Mouse (Mus musculus) embryonic fibroblast, embryonic 13.5 days (primary cell): ENCODE measurements around the gene Ldhal6b. TPM values are rescaled to one million over a fixed set of nuclear protein-coding genes. Genes with fewer than 3 reads are reported as not detected.

ENCODE experiments used
- H3K27ac ChIP-seq: 2 replicates; pipeline ENCODE4 v1.5.1; 2012; ENCODE audit warnings: low read length, control low read depth, inconsistent platforms; ENCODE audit not compliant: insufficient read depth
- H3K4me1 ChIP-seq: 2 replicates; pipeline ENCODE4 v1.6.1; 2011; ENCODE audit warnings: low read length; ENCODE audit not compliant: control insufficient read depth, insufficient read depth
- H3K4me3 ChIP-seq: 2 replicates; pipeline ENCODE4 v1.5.1; 2011; ENCODE audit warnings: mild to moderate bottlenecking, control low read depth, low read length; ENCODE audit not compliant: insufficient read depth
- CTCF ChIP-seq: IDR thresholded peaks from 2 replicates; pipeline ENCODE4 v1.5.1; 2011; ENCODE audit warnings: mild to moderate bottlenecking, control low read depth, low read length, moderate library complexity, borderline replicate concordance; ENCODE audit not compliant: insufficient read depth
- POLR2A ChIP-seq: IDR thresholded peaks from 2 replicates; pipeline ENCODE4 v1.6.1; 2011; ENCODE audit warnings: low read depth, mild to moderate bottlenecking, control low read depth, low read length, moderate library complexity
- polyA plus RNA-seq: library from polyadenylated mRNA; stranded (reverse); fragments of >200 nt; gene quantifications from 2 replicates; pipeline ENCODE4 v1.2.4, GENCODE M21; 2011; ENCODE audit warnings: low read depth; ENCODE audit not compliant: missing spikeins, insufficient read length

Gene Ldhal6b
- polyA plus RNA-seq, 1 experiment: 0.35 TPM

DNA sequence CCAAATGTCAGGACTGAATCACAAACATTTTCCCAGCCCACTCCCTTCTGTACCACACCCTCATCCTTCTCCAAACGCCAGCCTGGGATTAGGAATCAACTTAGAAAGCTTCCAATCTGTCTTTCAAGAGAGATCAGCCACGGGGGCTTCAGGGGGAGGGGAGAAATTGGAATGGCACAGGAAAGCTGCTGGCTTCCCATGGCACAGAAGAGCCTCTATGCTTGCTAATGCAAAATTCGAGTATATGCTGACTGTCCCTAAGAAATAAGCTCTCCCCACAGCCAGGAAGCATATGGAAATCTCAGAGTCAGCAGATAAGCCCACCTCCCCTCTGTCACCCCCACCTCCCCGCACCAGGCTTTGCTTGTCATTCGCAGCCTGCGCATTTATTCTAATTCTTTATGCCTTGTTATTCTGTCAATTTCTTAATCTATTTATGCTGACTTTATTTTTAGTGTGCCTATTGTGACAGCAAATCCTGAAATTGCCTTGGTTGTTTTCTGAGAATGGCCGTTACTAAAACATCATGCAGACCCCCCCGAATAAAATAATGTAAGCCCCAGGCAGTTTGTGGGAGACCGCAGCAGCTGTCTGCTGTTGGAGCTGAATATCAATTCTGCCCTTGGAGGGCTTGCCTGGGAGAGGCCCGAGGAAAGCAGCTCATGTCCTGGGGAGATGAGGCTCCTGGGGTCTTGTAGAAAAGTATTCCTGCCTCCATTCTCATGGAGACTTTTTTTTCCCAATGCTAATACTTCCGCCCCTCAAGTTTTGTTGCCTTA is 41.2 kb downstream of the Ldhal6b start:
- no peak for TF ChIP-seq CTCF
- no peak for TF ChIP-seq POLR2A
- Histone ChIP-seq H3K4me1 (peaks cover 2% of the 10 kb centered on the region; the same call in 1 of the 2 replicates), H3K27ac (no peak overlapping the region), H3K4me3 (no peak overlapping the region)

DNA sequence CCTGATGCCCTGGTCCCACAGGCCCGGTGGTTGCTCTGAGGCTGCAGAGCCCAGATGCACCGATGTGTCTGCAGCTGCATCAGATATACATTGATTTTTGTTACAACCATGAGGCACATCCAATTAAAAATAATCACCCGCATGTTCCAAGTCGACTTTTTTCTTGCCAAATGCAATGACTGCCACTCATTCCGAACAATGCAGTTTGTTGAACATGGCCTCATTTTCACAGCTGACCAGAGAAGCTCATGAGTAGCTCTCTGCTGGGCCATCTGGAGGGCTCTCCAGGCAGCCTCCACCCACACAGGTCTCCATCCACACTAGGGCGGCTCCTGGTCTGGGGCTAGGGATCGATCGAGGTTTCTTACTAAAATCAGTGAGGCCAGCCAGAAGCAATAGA is 45.6 kb downstream of the Ldhal6b start:
- Histone ChIP-seq H3K4me1 (peaks cover under 1% of the 10 kb centered on the region; the same call in 1 of the 2 replicates), H3K4me3 (no peak overlapping the region), H3K27ac (no peak overlapping the region)
- TF ChIP-seq CTCF: no peak
- no peak for TF ChIP-seq POLR2A

DNA sequence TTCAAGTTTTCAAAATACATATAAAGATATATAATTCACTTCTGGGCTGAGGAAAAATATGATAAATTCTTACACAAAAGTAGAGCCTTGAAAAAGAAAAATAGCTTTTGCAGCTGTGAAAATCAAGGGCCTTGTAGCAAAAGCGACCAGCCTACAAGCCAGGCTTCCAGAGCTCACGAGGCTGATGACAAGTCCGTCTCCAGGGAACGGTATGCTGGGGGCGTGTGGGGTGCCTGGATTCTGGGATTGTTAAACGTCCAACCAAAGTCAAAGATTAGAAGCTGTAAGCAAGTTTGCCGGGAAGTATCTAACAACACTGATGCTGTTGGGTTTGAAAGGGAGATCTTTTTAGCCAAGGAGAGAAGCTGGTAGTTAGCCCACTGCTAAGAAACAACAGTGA is 47.0 kb downstream of the Ldhal6b start:
- TF ChIP-seq POLR2A: no peak
- TF ChIP-seq CTCF: no peak
- Histone ChIP-seq H3K4me1 (no peaks in the 10 kb centered on the region), H3K27ac (no peak overlapping the region), H3K4me3 (no peak overlapping the region)

DNA sequence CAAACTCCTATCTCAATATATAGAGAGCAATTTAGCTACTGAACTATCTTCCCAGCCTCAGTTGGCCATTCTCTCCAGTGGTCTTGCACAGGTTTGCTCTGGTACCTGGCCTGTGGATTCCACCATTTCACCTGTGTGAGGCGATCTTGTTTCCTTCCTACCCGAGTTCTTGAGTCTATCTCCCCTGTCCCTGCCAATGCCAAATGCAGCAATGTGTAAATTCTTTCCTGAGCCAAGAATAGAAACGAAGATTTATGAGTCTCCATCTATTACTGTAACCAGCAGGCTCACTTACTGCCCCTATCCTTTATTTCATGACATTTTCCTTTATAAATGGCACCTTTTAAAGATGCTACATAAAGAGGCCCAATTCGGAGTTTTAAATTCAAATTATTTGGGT is 47.5 kb downstream of the Ldhal6b start:
- Histone ChIP-seq H3K4me1 (no peaks in the 10 kb centered on the region), H3K4me3 (no peak overlapping the region), H3K27ac (no peak overlapping the region)
- TF ChIP-seq CTCF (no peak), POLR2A (no peak)

Other genes starting within 250 kb of the Ldhal6b start
- gene Tmem242, start 21.5 kb upstream of the Ldhal6b start, polyA plus RNA-seq: 71.1 and 72.9 TPM in 2 replicates
- gene Zdhhc14, start 73.8 kb upstream of the Ldhal6b start, polyA plus RNA-seq: 2.2 and 3.0 TPM in 2 replicates